Mouse (Mus musculus): Measurements from ENCODE around the gene Vav3.

DNA sequence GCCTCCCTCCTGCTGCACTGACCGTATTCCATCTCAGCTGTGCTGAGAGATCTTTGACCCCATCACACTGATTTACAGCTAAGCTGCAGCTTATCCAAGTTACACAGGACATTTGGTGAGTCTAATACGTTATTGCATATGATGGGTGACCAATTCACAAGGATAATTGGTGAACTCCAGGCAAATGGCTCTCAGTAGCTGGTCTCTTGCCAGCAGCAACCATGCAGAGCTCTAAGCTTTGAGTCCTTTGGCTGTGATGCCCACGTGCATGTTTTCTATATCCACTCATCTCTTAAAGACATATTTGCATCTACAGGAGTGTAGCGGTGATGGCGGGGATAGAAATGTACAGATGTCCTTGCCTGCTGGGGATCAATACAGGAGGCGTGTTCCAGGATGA lies 99.5 kb downstream of the Vav3 start:
- no peak for TF ChIP-seq POLR2A (IDR thresholded peaks at IDR 0.05; ENCODE audit: low read depth, low read length)
- TF ChIP-seq CTCF (IDR thresholded peaks at IDR 0.05; ENCODE audit: borderline replicate concordance, insufficient read depth, low read length), result no peak

Data from embryonic fibroblast, embryonic 13.5 days (primary cell).